Mouse (Mus musculus): ENCODE results near the gene Trip4. TPM values are rescaled to one million over a fixed set of nuclear protein-coding genes. Genes with fewer than 3 reads are reported as not detected.

Trip4 gene
- polyA plus RNA-seq, 1 experiment from 2014 or later, result 32.5 TPM

DNA sequence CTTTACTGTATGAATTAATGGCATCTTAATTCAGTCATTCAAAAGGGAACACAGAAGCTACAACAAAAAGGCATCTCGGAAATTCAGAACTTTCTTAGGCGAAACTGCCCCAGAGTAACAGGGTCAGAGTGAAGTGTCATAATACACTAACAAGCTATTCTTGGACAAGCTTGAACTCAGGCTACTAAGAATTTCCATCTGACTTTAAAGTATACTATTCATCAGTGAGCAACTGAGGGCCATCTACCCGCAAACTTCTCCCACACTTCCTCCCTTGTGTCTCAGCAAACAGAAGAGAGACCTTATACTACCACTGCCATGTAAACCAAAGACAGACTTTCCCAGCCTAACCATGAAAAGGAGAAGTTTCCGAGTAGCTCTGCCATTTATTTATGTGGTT is 77.4 kb downstream of the Trip4 start:
- H3K9me3 ChIP-seq (replicated peaks), result no peaks in the 10 kb centered on the region
- no peak overlapping the region for H3K27ac ChIP-seq
- H3K27me3 ChIP-seq (ENCODE audit: low read depth, poor library complexity, severe bottlenecking), result 0 out of 2 replicates have a peak, but pooled peaks cover 5% of the 10 kb centered on the region
- no peak overlapping the region for H3K4me3 ChIP-seq
- H3K4me1 ChIP-seq, result peaks cover 13% of the 10 kb centered on the region
- DNase-seq (ENCODE audit: low spot score), result no peak
- peaks cover 5% of the 10 kb centered on the region for H3K36me3 ChIP-seq
- 86% methylated on average over 4 of the region's 4 CpGs for WGBS

GRCm38 (mm10) chr9:65830255-65830654 is 78.3 kb downstream of the Trip4 start:
- Histone ChIP-seq H3K4me1 (peaks cover 21% of the 10 kb centered on the region), H3K27ac (no peak overlapping the region)
- WGBS, result 82% methylated on average over 4 of the region's 4 CpGs

DNA sequence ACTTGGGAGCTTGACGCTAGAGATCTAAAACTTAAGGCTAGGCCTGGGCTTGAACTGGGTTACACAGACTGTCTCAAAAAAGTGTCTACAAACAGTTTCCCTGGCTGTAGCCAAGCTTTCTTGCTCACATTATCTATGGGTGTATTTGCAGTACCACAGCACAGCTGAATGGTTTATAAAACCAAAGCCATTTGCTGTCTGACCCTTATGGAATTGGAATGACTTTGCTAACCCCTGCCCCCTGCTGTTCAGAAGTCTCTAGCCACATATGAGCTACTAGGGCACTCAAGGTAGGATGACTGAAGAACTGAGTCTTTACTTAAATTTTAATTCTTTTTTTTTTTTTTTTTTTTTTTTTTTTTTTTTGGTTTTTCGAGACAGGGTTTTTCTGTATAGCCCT is 79.2 kb downstream of the Trip4 start:
- H3K4me3 ChIP-seq, result no peak overlapping the region
- H3K36me3 ChIP-seq, result no peaks in the 10 kb centered on the region; the same call in 1 of the 2 replicates
- peaks cover 21% of the 10 kb centered on the region for H3K4me1 ChIP-seq
- no peaks in the 10 kb centered on the region for H3K9me3 ChIP-seq (replicated peaks)
- 78% methylated on average over 2 of the region's 2 CpGs for WGBS
- peak; percentile 52 for DNase-seq (ENCODE audit: low spot score)
- H3K27me3 ChIP-seq (ENCODE audit: low read depth, poor library complexity, severe bottlenecking), result 0 out of 2 replicates have a peak, but pooled peaks cover 5% of the 10 kb centered on the region
- no peak overlapping the region for H3K27ac ChIP-seq

More at GRCm38 (mm10) chr9:65830255-65830654, 78.3 kb downstream of the Trip4 start:
- Histone ChIP-seq H3K9me3 (replicated peaks) (no peaks in the 10 kb centered on the region), H3K4me3 (no peak overlapping the region), H3K36me3 (peaks cover 5% of the 10 kb centered on the region), H3K27me3 (ENCODE audit: low read depth, poor library complexity, severe bottlenecking) (0 out of 2 replicates have a peak, but pooled peaks cover 5% of the 10 kb centered on the region)
- DNase-seq (ENCODE audit: low spot score), result no peak

GRCm38 (mm10) chr9:65828511-65828910 is 80.1 kb downstream of the Trip4 start:
- Histone ChIP-seq H3K4me3 (peak overlapping the region; percentile 95), H3K4me1 (peaks cover 25% of the 10 kb centered on the region), H3K36me3 (no peaks in the 10 kb centered on the region; the same call in 1 of the 2 replicates), H3K9me3 (replicated peaks) (no peaks in the 10 kb centered on the region), H3K27me3 (ENCODE audit: low read depth, poor library complexity, severe bottlenecking) (0 out of 2 replicates have a peak, but pooled peaks cover 5% of the 10 kb centered on the region), H3K27ac (no peak overlapping the region)
- WGBS, result 47% methylated on average over 3 of the region's 3 CpGs
- no peak for DNase-seq (ENCODE audit: low spot score)

DNA sequence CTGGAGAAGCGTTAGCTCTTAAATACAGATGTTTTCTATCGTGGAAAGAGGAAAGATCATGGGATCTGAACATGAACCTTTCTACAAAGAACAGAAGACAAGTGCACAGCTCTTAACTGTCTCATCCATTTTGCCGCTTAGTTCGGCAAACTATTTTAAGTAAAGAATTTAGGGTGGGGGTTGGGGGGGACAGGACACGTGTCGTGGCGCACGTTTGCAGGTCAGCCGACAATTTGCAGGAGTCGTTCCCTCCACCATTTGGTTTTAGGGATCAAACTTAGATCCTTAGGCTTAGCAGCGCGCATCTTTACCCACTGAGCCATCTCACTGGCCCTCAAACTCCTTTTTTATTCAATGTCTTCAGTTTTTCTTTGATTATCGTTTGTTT is 80.6 kb downstream of the Trip4 start:
- Histone ChIP-seq H3K27ac (peak overlapping the region; percentile 100), H3K4me1 (peaks cover 26% of the 10 kb centered on the region)

GRCm38 (mm10) chr9:65827344-65828015 is 81.1 kb downstream of the Trip4 start, which contains the start of gene Zfp609:
Zfp609 (minus strand) TSS chr9:65827564.
- Histone ChIP-seq H3K27me3 (ENCODE audit: low read depth, poor library complexity, severe bottlenecking) (0 out of 2 replicates have a peak, but pooled peaks cover 5% of the 10 kb centered on the region), H3K27ac (peak within 1 kb of the TSS; percentile 100), H3K9me3 (replicated peaks) (no peaks in the 10 kb centered on the region), H3K4me1 (peaks cover 26% of the 10 kb centered on the region), H3K36me3 (no peaks in the 10 kb centered on the region; the same call in 1 of the 2 replicates), H3K4me3 (peak within 1 kb of the TSS; percentile 95)
- 4% methylated on average over 69 of the region's 76 CpGs for WGBS
- peak; percentile 98 for DNase-seq (ENCODE audit: low spot score)

More for the DNA sequence above, 80.6 kb downstream of the Trip4 start:
- 0 out of 2 replicates have a peak, but pooled peaks cover 5% of the 10 kb centered on the region for H3K27me3 ChIP-seq (ENCODE audit: low read depth, poor library complexity, severe bottlenecking)
- WGBS, result 1% methylated on average over 13 of the region's 13 CpGs
- H3K36me3 ChIP-seq, result no peaks in the 10 kb centered on the region; the same call in 1 of the 2 replicates
- peak; percentile 40 for DNase-seq (ENCODE audit: low spot score)
- peak overlapping the region; percentile 95 for H3K4me3 ChIP-seq
- no peaks in the 10 kb centered on the region for H3K9me3 ChIP-seq (replicated peaks)

GRCm38 (mm10) chr9:65826588-65827343 is 81.8 kb downstream of the Trip4 start:
- 0 out of 2 replicates have a peak, but pooled peaks cover 5% of the 10 kb centered on the region for H3K27me3 ChIP-seq (ENCODE audit: low read depth, poor library complexity, severe bottlenecking)
- peaks cover 26% of the 10 kb centered on the region for H3K4me1 ChIP-seq
- 0% methylated on average over 31 of the region's 31 CpGs for WGBS
- H3K27ac ChIP-seq, result peak overlapping the region; percentile 100
- DNase-seq (ENCODE audit: low spot score), result peak; percentile 83
- H3K36me3 ChIP-seq, result no peaks in the 10 kb centered on the region
- no peaks in the 10 kb centered on the region for H3K9me3 ChIP-seq (replicated peaks)
- H3K4me3 ChIP-seq, result peak overlapping the region; percentile 95

DNA sequence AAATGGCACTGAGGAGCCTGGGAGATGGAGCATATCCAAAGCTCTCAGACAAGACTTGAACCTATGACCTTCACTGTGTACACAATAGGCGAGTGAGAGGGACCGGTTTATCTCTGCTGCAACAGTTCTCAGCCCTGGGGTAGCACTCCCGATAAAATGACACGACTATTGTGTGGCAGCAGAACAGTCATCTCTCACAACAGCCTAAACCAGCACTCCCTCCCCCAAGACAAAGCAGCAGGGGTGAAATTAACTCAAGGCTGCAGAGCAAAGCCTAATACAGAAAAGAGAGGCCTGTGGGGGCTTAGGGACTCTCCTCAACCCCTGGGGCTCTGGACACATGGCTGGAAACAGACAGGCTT is 82.4 kb downstream of the Trip4 start:
- Histone ChIP-seq H3K4me1 (peaks cover 26% of the 10 kb centered on the region), H3K36me3 (no peaks in the 10 kb centered on the region), H3K27me3 (ENCODE audit: low read depth, poor library complexity, severe bottlenecking) (0 out of 2 replicates have a peak, but pooled peaks cover 5% of the 10 kb centered on the region), H3K27ac (peak overlapping the region; percentile 100), H3K4me3 (peak overlapping the region; percentile 95), H3K9me3 (replicated peaks) (no peaks in the 10 kb centered on the region)
- DNase-seq (ENCODE audit: low spot score), result peak; percentile 45
- under 1% methylated on average over 4 of the region's 4 CpGs for WGBS

DNA sequence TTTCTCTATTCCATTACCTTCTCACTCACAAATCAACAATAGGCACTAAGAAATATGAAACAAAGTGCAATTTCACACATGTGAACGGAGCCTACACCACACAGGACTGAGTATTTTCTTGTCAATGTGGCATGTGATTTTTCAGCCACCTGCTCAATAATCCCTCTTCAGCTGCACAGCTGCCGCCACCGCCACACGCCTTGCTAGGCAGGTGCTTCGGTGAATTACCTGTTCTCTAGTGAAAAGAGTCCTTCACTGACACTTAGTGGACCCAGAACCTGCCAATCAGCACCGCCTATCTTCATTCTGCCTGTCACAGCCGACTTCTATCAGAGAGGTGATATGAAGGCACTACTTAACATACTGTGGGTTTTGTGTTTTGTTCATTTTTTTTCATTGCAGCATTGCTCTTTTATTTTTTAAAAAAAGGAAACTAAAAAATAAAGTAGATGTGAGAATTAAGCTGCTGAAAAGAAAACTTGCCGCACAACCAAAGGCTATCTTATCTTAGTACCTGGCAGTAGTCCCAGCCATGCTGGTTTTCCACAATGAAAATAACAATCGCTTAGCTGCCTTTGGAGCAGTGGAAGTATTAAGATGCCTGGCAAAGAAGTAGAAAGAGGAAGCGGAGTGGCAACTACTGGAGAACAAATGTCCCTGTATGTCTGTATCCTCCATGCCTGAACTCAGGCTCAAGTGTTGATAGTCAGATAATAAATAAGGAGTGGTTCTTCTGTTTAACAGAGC is 84.7 kb downstream of the Trip4 start:
- no peaks in the 10 kb centered on the region for H3K9me3 ChIP-seq (replicated peaks)
- peaks cover 26% of the 10 kb centered on the region for H3K4me1 ChIP-seq
- no peak for DNase-seq (ENCODE audit: low spot score)
- H3K27ac ChIP-seq, result no peak overlapping the region
- no peaks in the 10 kb centered on the region for H3K36me3 ChIP-seq
- 0 out of 2 replicates have a peak, but pooled peaks cover 5% of the 10 kb centered on the region for H3K27me3 ChIP-seq (ENCODE audit: low read depth, poor library complexity, severe bottlenecking)
- 92% methylated on average over 10 of the region's 10 CpGs for WGBS
- H3K4me3 ChIP-seq, result no peak overlapping the region

- Histone ChIP-seq H3K27ac (no peak overlapping the region), H3K27me3 (ENCODE audit: low read depth, poor library complexity, severe bottlenecking) (no peaks in the 10 kb centered on the region), H3K4me3 (no peak overlapping the region), H3K4me1 (peaks cover 17% of the 10 kb centered on the region), H3K36me3 (peaks cover 11% of the 10 kb centered on the region), H3K9me3 (replicated peaks) (no peaks in the 10 kb centered on the region)
- DNase-seq (ENCODE audit: low spot score), result no peak
- 92% methylated on average over 4 of the region's 4 CpGs for WGBS
Observed at GRCm38 (mm10) chr9:65822011-65822410, 86.6 kb downstream of the Trip4 start.

- no peaks in the 10 kb centered on the region for H3K9me3 ChIP-seq (replicated peaks)
- H3K36me3 ChIP-seq, result peaks cover 28% of the 10 kb centered on the region
- no peak overlapping the region for H3K27ac ChIP-seq
- H3K4me1 ChIP-seq, result peaks cover 5% of the 10 kb centered on the region; the same call in 1 of the 2 replicates
- no peak overlapping the region for H3K4me3 ChIP-seq
- WGBS, result 78% methylated on average over 2 of the region's 2 CpGs
- DNase-seq (ENCODE audit: low spot score), result no peak
- H3K27me3 ChIP-seq (ENCODE audit: low read depth, poor library complexity, severe bottlenecking), result no peaks in the 10 kb centered on the region
Observed at GRCm38 (mm10) chr9:65820301-65820700, 88.3 kb downstream of the Trip4 start.

GRCm38 (mm10) chr9:65818402-65818801 is 90.2 kb downstream of the Trip4 start:
- no peaks in the 10 kb centered on the region for H3K27me3 ChIP-seq (ENCODE audit: low read depth, poor library complexity, severe bottlenecking)
- no peaks in the 10 kb centered on the region for H3K9me3 ChIP-seq (replicated peaks)
- WGBS, result 97% methylated on average over 2 of the region's 2 CpGs
- H3K36me3 ChIP-seq, result peaks cover 41% of the 10 kb centered on the region
- H3K4me3 ChIP-seq, result no peak overlapping the region
- no peak overlapping the region for H3K27ac ChIP-seq
- no peak for DNase-seq (ENCODE audit: low spot score)
- H3K4me1 ChIP-seq, result peaks cover under 1% of the 10 kb centered on the region; the same call in 1 of the 2 replicates

All from limb, embryonic 10.5 days (tissue).